Mouse (Mus musculus): ENCODE measurements around the gene Gpr35. TPM values are rescaled to one million over a fixed set of nuclear protein-coding genes. Genes with fewer than 3 reads are reported as not detected.
A peak's percentile ranks its signal among the peaks of the same experiment; 100 is the strongest.

Gene Gpr35
- polyA plus RNA-seq, 2 experiments: 0.73 to 0.98 TPM

GRCm38 (mm10) chr1:92919775-92920174, 30.9 kb upstream of the Gpr35 start:
- Histone ChIP-seq H3K36me3 (ENCODE audit: control insufficient read depth, insufficient read depth, low read length) (peaks cover 61% of the 10 kb centered on the region), H3K27me3 (ENCODE audit: control insufficient read depth, insufficient read depth, low read length) (no peaks in the 10 kb centered on the region)

GRCm38 (mm10) chr1:92920474-92921200, 30.0 kb upstream of the Gpr35 start:
- no peak overlapping the region for H3K4me2 ChIP-seq (replicated peaks; ENCODE audit: low read depth, low read length, severe bottlenecking)
- no peak for TF ChIP-seq POLR2A (IDR thresholded peaks at IDR 0.05; ENCODE audit: borderline replicate concordance, extremely low read depth, insufficient read depth, insufficient read length)
- no peak overlapping the region for H3K27ac ChIP-seq (replicated peaks; ENCODE audit: low read depth, low read length)
- peaks cover 52% of the 10 kb centered on the region for H3K36me3 ChIP-seq (ENCODE audit: control insufficient read depth, insufficient read depth, low read length)
- ATAC-seq (ENCODE audit: low FRiP score, low read depth) (no peak; the same call in 1 of the 2 replicates), DNase-seq (ENCODE audit: low spot score) (no peak)
- H3K4me3 ChIP-seq (replicated peaks; ENCODE audit: low read length): no peak overlapping the region
- H3K4me1 ChIP-seq (ENCODE audit: control insufficient read depth, insufficient read depth, low read length): no peaks in the 10 kb centered on the region
- no peak overlapping the region for H3K9ac ChIP-seq (ENCODE audit: low read depth, low read length, severe bottlenecking)
- H3K9me3 ChIP-seq (ENCODE audit: control insufficient read depth, low read length): no peaks in the 10 kb centered on the region
- H3K27me3 ChIP-seq (ENCODE audit: control insufficient read depth, insufficient read depth, low read length): no peaks in the 10 kb centered on the region
- 89% methylated on average over 7 of the region's 7 CpGs for WGBS

More at GRCm38 (mm10) chr1:92919775-92920174, 30.9 kb upstream of the Gpr35 start:
- Histone ChIP-seq H3K27ac (replicated peaks; ENCODE audit: low read depth, low read length) (no peak overlapping the region), H3K9me3 (ENCODE audit: control insufficient read depth, low read length) (no peaks in the 10 kb centered on the region), H3K4me3 (replicated peaks; ENCODE audit: low read length) (no peak overlapping the region), H3K4me1 (ENCODE audit: control insufficient read depth, insufficient read depth, low read length) (no peaks in the 10 kb centered on the region), H3K4me2 (replicated peaks; ENCODE audit: low read depth, low read length, severe bottlenecking) (no peak overlapping the region), H3K9ac (ENCODE audit: low read depth, low read length, severe bottlenecking) (no peak overlapping the region)
- ATAC-seq (ENCODE audit: low FRiP score, low read depth) (no peak), DNase-seq (ENCODE audit: low spot score) (no peak)
- WGBS: 81% methylated on average over 12 of the region's 12 CpGs
- no peak for TF ChIP-seq POLR2A (IDR thresholded peaks at IDR 0.05; ENCODE audit: borderline replicate concordance, extremely low read depth, insufficient read depth, insufficient read length)

GRCm38 (mm10) chr1:92921496-92921895, 29.2 kb upstream of the Gpr35 start:
- no peak for DNase-seq (ENCODE audit: low spot score)
- WGBS: 79% methylated on average over 4 of the region's 4 CpGs
- Histone ChIP-seq H3K4me1 (ENCODE audit: control insufficient read depth, insufficient read depth, low read length) (no peaks in the 10 kb centered on the region), H3K36me3 (ENCODE audit: control insufficient read depth, insufficient read depth, low read length) (peaks cover 44% of the 10 kb centered on the region), H3K9me3 (ENCODE audit: control insufficient read depth, low read length) (no peaks in the 10 kb centered on the region), H3K27ac (replicated peaks; ENCODE audit: low read depth, low read length) (no peak overlapping the region), H3K4me3 (replicated peaks; ENCODE audit: low read length) (no peak overlapping the region), H3K9ac (ENCODE audit: low read depth, low read length, severe bottlenecking) (no peak overlapping the region), H3K27me3 (ENCODE audit: control insufficient read depth, insufficient read depth, low read length) (no peaks in the 10 kb centered on the region), H3K4me2 (replicated peaks; ENCODE audit: low read depth, low read length, severe bottlenecking) (no peak overlapping the region)
- TF ChIP-seq POLR2A (IDR thresholded peaks at IDR 0.05; ENCODE audit: borderline replicate concordance, extremely low read depth, insufficient read depth, insufficient read length): no peak
- ATAC-seq (ENCODE audit: low FRiP score, low read depth): no peak; the same call in 1 of the 2 replicates

- no peak overlapping the region for H3K9ac ChIP-seq (ENCODE audit: low read depth, low read length, severe bottlenecking)
- no peaks in the 10 kb centered on the region for H3K36me3 ChIP-seq (ENCODE audit: control insufficient read depth, insufficient read depth, low read length)
- no peak overlapping the region for H3K27ac ChIP-seq (replicated peaks; ENCODE audit: low read depth, low read length)
- no peak for DNase-seq (ENCODE audit: low spot score)
- H3K4me1 ChIP-seq (ENCODE audit: control insufficient read depth, insufficient read depth, low read length): peaks cover 7% of the 10 kb centered on the region
- H3K27me3 ChIP-seq (ENCODE audit: control insufficient read depth, insufficient read depth, low read length): no peaks in the 10 kb centered on the region
- 17% methylated on average over 1 of the region's 1 CpGs for WGBS
- H3K4me2 ChIP-seq (replicated peaks; ENCODE audit: low read depth, low read length, severe bottlenecking): no peak overlapping the region
- peaks cover 7% of the 10 kb centered on the region; the same call in 1 of the 2 replicates for H3K9me3 ChIP-seq (ENCODE audit: control insufficient read depth, low read length)
- no peak for ATAC-seq (ENCODE audit: low FRiP score, low read depth)
- no peak for TF ChIP-seq POLR2A (IDR thresholded peaks at IDR 0.05; ENCODE audit: borderline replicate concordance, extremely low read depth, insufficient read depth, insufficient read length)
- H3K4me3 ChIP-seq (replicated peaks; ENCODE audit: low read length): no peak overlapping the region
Measured at GRCm38 (mm10) chr1:92930171-92930706, 20.4 kb upstream of the Gpr35 start.

- peaks cover 7% of the 10 kb centered on the region; the same call in 1 of the 2 replicates for H3K9me3 ChIP-seq (ENCODE audit: control insufficient read depth, low read length)
- peak overlapping the region; percentile 83 for H3K4me3 ChIP-seq (replicated peaks; ENCODE audit: low read length)
- no peaks in the 10 kb centered on the region for H3K27me3 ChIP-seq (ENCODE audit: control insufficient read depth, insufficient read depth, low read length)
- DNase-seq (ENCODE audit: low spot score) (no peak), ATAC-seq (ENCODE audit: low FRiP score, low read depth) (no peak)
- TF ChIP-seq POLR2A (IDR thresholded peaks at IDR 0.05; ENCODE audit: borderline replicate concordance, extremely low read depth, insufficient read depth, insufficient read length): no peak
- WGBS: 76% methylated on average over 4 of the region's 4 CpGs
- peaks cover 13% of the 10 kb centered on the region for H3K4me1 ChIP-seq (ENCODE audit: control insufficient read depth, insufficient read depth, low read length)
- H3K36me3 ChIP-seq (ENCODE audit: control insufficient read depth, insufficient read depth, low read length): peaks cover 11% of the 10 kb centered on the region
- H3K4me2 ChIP-seq (replicated peaks; ENCODE audit: low read depth, low read length, severe bottlenecking): peak overlapping the region; percentile 92
- H3K9ac ChIP-seq (ENCODE audit: low read depth, low read length, severe bottlenecking): peak overlapping the region; percentile 70
- peak overlapping the region; percentile 96 for H3K27ac ChIP-seq (replicated peaks; ENCODE audit: low read depth, low read length)
Measured at GRCm38 (mm10) chr1:92933611-92934010, 17.1 kb upstream of the Gpr35 start.
